Mouse (Mus musculus): ENCODE results near the gene Wrnip1.
"Not testable (repeated sequence)": the region's sequence is repeated elsewhere in the genome, so short reads cannot be mapped to it uniquely, and the experiment has no call there.

The Wrnip1 gene

GRCm38 (mm10) chr13:32851967-32852366 lies 50.1 kb downstream of the Wrnip1 start:
- peak in 1 of 2 experiments; percentile 32 for DNase-seq (ENCODE audit: low spot score in 2 of 2)

- no peak for DNase-seq (ENCODE audit: low spot score in 2 of 2)
These were observed 50.7 kb downstream of the Wrnip1 start for GRCm38 (mm10) chr13:32852539-32852938.

- DNase-seq (ENCODE audit: low spot score in 2 of 2), result no peak
These were observed 51.2 kb downstream of the Wrnip1 start for GRCm38 (mm10) chr13:32853073-32853472.

- no peak for DNase-seq (ENCODE audit: low spot score in 2 of 2)
These were observed 59.0 kb downstream of the Wrnip1 start for GRCm38 (mm10) chr13:32860821-32861220.

- no peak for DNase-seq (ENCODE audit: low spot score in 2 of 2)
These were observed 61.6 kb downstream of the Wrnip1 start for GRCm38 (mm10) chr13:32863456-32863855.

- not testable (repeated sequence) for DNase-seq (ENCODE audit: low spot score in 2 of 2)
These were observed 62.7 kb downstream of the Wrnip1 start for GRCm38 (mm10) chr13:32864529-32864928.

GRCm38 (mm10) chr13:32865591-32865990 lies 63.8 kb downstream of the Wrnip1 start:
- no peak for DNase-seq (ENCODE audit: low spot score in 2 of 2)

- peak; percentile 22 to 70 for DNase-seq (ENCODE audit: low spot score in 2 of 2)
These were observed 64.6 kb downstream of the Wrnip1 start for GRCm38 (mm10) chr13:32866484-32866883.

GRCm38 (mm10) chr13:32867030-32867429 lies 65.2 kb downstream of the Wrnip1 start:
- no peak for DNase-seq (ENCODE audit: low spot score in 2 of 2)

- not testable (repeated sequence) for DNase-seq (ENCODE audit: low spot score in 2 of 2)
These were observed 66.4 kb downstream of the Wrnip1 start for GRCm38 (mm10) chr13:32868233-32868632.

- DNase-seq (ENCODE audit: low spot score in 2 of 2), result no peak
These were observed 67.0 kb downstream of the Wrnip1 start for GRCm38 (mm10) chr13:32868843-32869242.

Measured in frontal cortex, postnatal 10 days (tissue).